Mouse (Mus musculus): ENCODE measurements around the gene Tmprss11d.
"Not testable (repeated sequence)": the region's sequence is repeated elsewhere in the genome, so short reads cannot be mapped to it uniquely, and the experiment has no call there.

Gene Tmprss11d

GRCm38 (mm10) chr5:86373320-86373719 is at the start of gene Tmprss11d:
Gene Tmprss11d (minus strand): TSS chr5:86373420.
- no peak for DNase-seq (ENCODE audit: low read depth, low spot score)

- DNase-seq (ENCODE audit: low read depth, low spot score) = no peak
These were observed 48.3 kb upstream of the Tmprss11d start for GRCm38 (mm10) chr5:86421323-86422028.

- no peak for DNase-seq (ENCODE audit: low read depth, low spot score)
These were observed 46.3 kb upstream of the Tmprss11d start for GRCm38 (mm10) chr5:86419494-86419893.

- no peak for DNase-seq (ENCODE audit: low read depth, low spot score)
These were observed 41.1 kb upstream of the Tmprss11d start for GRCm38 (mm10) chr5:86414280-86414679.

GRCm38 (mm10) chr5:86410815-86411214 is 37.6 kb upstream of the Tmprss11d start:
- DNase-seq (ENCODE audit: low read depth, low spot score) = no peak

- no peak for DNase-seq (ENCODE audit: low read depth, low spot score)
These were observed 34.7 kb upstream of the Tmprss11d start for GRCm38 (mm10) chr5:86407941-86408340.

GRCm38 (mm10) chr5:86407191-86407590 is 34.0 kb upstream of the Tmprss11d start:
- no peak for DNase-seq (ENCODE audit: low read depth, low spot score)

- no peak for DNase-seq (ENCODE audit: low read depth, low spot score)
These were observed 13.7 kb downstream of the Tmprss11d start for GRCm38 (mm10) chr5:86359412-86359985.

- peak; percentile 8 for DNase-seq (ENCODE audit: low read depth, low spot score)
These were observed 20.3 kb downstream of the Tmprss11d start for GRCm38 (mm10) chr5:86352966-86353365.

GRCm38 (mm10) chr5:86318018-86318956 is 54.9 kb downstream of the Tmprss11d start:
- DNase-seq (ENCODE audit: low read depth, low spot score) = not testable (repeated sequence)

- DNase-seq (ENCODE audit: low read depth, low spot score) = no peak
These were observed 67.1 kb downstream of the Tmprss11d start for GRCm38 (mm10) chr5:86306116-86306515.

GRCm38 (mm10) chr5:86303877-86304276 is 69.3 kb downstream of the Tmprss11d start:
- no peak for DNase-seq (ENCODE audit: low read depth, low spot score)

GRCm38 (mm10) chr5:86289208-86289607 is 84.0 kb downstream of the Tmprss11d start, which contains the start of gene Tmprss11c:
Gene Tmprss11c (minus strand): TSS chr5:86289308.
- DNase-seq (ENCODE audit: low read depth, low spot score) = no peak
